ENCODE assay signal across 1 mouse cellular context in genomic region chr7:44970231-44970691, GRCm38 (mm10).
TF ChIP-seq lines count a peak whose summit lies in the region.

No protein-coding gene starts in this region.

TF ChIP-seq in CH12.LX, 34 proteins besides CTCF, POLR2A, EP300 and RAD21:
- TF ChIP-seq JUN (IDR thresholded peaks at IDR 0.05; ENCODE audit: insufficient read depth, low read depth, low read length): no peak
- TF ChIP-seq IRF4 (IDR thresholded peaks at IDR 0.05; ENCODE audit: low read depth, low read length): no peak
- no peak for TF ChIP-seq SMC3 (IDR thresholded peaks at IDR 0.05; ENCODE audit: low read depth, low read length)
- 0 out of 2 replicates have a peak, but pooled peaks have one; percentile 28 for TF ChIP-seq TCF12 (IDR thresholded peaks at IDR 0.05; ENCODE audit: low read depth, low read length)
- 0 out of 2 replicates have a peak, but pooled peaks have one; percentile 46 for TF ChIP-seq MXI1 (IDR thresholded peaks at IDR 0.05; ENCODE audit: low read depth, low read length)
- no peak for TF ChIP-seq PAX5 (IDR thresholded peaks at IDR 0.05; ENCODE audit: low read length)
- TF ChIP-seq GABPA (IDR thresholded peaks at IDR 0.05; ENCODE audit: insufficient replicate concordance, low read depth, low read length): no peak
- 0 out of 2 replicates have a peak, but pooled peaks have one; percentile 40 for TF ChIP-seq HCFC1 (IDR thresholded peaks at IDR 0.05; ENCODE audit: low read depth, low read length)
- TF ChIP-seq BHLHE40 (IDR thresholded peaks at IDR 0.05; ENCODE audit: low read depth, low read length): 0 out of 2 replicates have a peak, but pooled peaks have one; percentile 18
- TF ChIP-seq RCOR1 (conservative IDR thresholded peaks at IDR 0.05; ENCODE audit: low read depth, low read length): no peak
- no peak for TF ChIP-seq MAFK (IDR thresholded peaks at IDR 0.05; ENCODE audit: insufficient replicate concordance, low read length)
- TF ChIP-seq POLR2AphosphoS2 (IDR thresholded peaks at IDR 0.05; ENCODE audit: low read depth, low read length): no peak
- TF ChIP-seq USF2 (conservative IDR thresholded peaks at IDR 0.05; ENCODE audit: low read depth, low read length): no peak
- peak; percentile 87 for TF ChIP-seq CHD2 (IDR thresholded peaks at IDR 0.05; ENCODE audit: low read length)
- TF ChIP-seq ZC3H11A (IDR thresholded peaks at IDR 0.05; ENCODE audit: low read depth, low read length): no peak
- peak; percentile 72 for TF ChIP-seq ZMIZ1 (IDR thresholded peaks at IDR 0.05; ENCODE audit: low read depth, low read length)
- TF ChIP-seq JUND (conservative IDR thresholded peaks at IDR 0.05; ENCODE audit: low read depth, low read length): no peak
- TF ChIP-seq NRF1 (IDR thresholded peaks at IDR 0.05; ENCODE audit: low read depth, low read length): peak; percentile 64
- TF ChIP-seq E2F4 (IDR thresholded peaks at IDR 0.05; ENCODE audit: insufficient replicate concordance, low read depth, low read length): no peak
- peak; percentile 20; the same call in 1 of the 2 replicates for TF ChIP-seq NELFE (IDR thresholded peaks at IDR 0.05; ENCODE audit: low read depth, low read length)
